Mouse (Mus musculus): ENCODE data around the gene Gm21996. TPM values are rescaled to one million over a fixed set of nuclear protein-coding genes. Genes with fewer than 3 reads are reported as not detected.

The Gm21996 gene
- polyA plus RNA-seq (2012; rRNA removed; ENCODE audit: low replicate concordance): not detected in 2 replicates

DNA sequence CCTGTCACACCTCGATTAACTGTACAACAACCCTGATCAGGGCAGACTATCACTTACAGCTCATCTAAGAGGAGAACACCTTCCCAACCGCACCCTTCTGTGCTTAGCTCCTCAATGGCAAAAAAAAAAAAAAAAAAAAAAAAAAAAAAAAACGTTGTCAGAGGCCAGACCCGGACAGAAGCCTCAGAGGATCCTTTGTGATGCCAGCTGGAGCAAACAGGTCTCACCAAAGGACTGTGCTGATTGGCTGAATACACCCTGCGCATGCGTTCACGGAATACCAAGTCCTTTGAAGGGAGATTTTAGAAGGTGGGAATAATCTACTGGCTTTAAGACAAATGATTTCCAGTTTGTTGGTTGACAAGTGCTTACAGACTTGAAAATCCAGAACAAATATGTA, at the start of gene Gm21996:
Gene Gm21996, minus strand, starts transcription at position 101 of the 400 bp plus-strand sequence.

Data from duodenum, adult 2 months (tissue).